Mouse (Mus musculus): ENCODE data around the gene Dop1a. TPM values are rescaled to one million over a fixed set of nuclear protein-coding genes. Genes with fewer than 3 reads are reported as not detected.

Gene Dop1a
- 10 to 100 TPM; 32.6 to 36.0 TPM for polyA plus RNA-seq (2017; shearing (Covaris generic))

GRCm38 (mm10) chr9:86466990-86467870 is at the start of gene Dop1a:
Gene Dop1a (plus strand): TSS chr9:86467154.

DNA sequence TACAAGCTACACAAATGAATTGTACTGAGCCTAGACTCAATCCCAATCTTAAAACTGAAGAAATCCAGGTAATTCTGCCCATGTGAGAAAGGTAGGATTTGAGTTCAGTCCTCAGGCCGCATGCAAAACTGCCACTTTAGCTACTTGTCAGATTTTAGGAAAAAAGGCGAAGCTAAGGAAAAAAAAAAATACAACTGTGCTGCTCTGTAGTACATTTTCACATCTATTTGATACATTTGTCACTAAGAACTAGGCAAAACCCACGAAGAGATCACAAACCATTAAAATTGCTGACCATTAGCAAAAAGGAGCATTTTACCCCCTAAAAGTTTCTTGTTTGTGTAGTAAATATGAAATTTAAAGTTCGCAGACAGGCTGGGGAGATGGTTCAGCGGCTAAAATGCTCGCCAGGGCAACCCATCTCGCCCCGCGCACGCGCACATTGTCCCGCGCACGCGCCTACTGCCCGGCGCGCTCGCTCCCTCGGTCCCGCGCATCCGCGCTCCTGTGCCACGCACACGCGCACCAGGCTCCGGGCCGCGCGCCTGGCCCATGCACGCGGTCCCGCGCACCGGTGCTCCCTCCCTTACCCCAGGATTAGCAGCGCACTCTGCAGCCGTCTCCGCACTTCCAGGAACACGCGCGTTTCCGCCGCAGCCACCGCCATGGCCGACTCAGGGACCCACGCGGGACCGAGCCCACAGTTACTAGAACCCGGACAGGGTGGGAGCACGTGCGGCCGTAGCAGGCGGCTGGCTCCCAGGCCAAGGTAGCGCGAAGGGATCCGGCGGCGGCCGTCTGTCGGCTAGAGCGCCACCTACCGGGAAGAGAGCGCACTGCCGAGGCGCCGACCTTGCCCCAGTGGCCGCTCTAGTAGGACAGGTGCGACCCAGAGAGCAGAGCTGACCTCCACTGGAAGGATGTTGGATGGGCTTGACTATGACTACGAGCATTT is 2.5 kb upstream of the Dop1a start, which contains the start of gene Ube2cbp:
TSS of gene Ube2cbp (minus strand) at position 800 of the 955 bp plus-strand sequence.

GRCm38 (mm10) chr9:86571540-86572135 is 104.7 kb downstream of the Dop1a start, which contains the start of the genes Pgm3 and Rwdd2a:
Gene Pgm3 (minus strand): TSS chr9:86571842.
Gene Rwdd2a (plus strand): TSS chr9:86571991.

Other genes starting within 250 kb of the Dop1a start
- 1 to 10 TPM; 2.6 to 6.2 TPM for gene Ube2cbp, start 2.2 kb upstream of the Dop1a start, polyA plus RNA-seq (2017; shearing (Covaris generic))
- 10 to 100 TPM; 23.7 to 24.2 TPM for gene Pgm3, start 104.7 kb downstream of the Dop1a start, polyA plus RNA-seq (2017; shearing (Covaris generic))
- gene Rwdd2a, start 104.8 kb downstream of the Dop1a start, polyA plus RNA-seq (2017; shearing (Covaris generic)), result 1 to 10 TPM; 4.6 to 6.0 TPM
- gene Me1, start 228.8 kb downstream of the Dop1a start, polyA plus RNA-seq (2017; shearing (Covaris generic)), result 1 to 10 TPM in 1 of 2 experiments, under 1 TPM in 1; 0.25 to 1.3 TPM

Data from inflammation-experienced regulatory T-cells (primary cell).